Comparison of ENCODE assay signal across 21 mouse cellular contexts in the genomic region with DNA sequence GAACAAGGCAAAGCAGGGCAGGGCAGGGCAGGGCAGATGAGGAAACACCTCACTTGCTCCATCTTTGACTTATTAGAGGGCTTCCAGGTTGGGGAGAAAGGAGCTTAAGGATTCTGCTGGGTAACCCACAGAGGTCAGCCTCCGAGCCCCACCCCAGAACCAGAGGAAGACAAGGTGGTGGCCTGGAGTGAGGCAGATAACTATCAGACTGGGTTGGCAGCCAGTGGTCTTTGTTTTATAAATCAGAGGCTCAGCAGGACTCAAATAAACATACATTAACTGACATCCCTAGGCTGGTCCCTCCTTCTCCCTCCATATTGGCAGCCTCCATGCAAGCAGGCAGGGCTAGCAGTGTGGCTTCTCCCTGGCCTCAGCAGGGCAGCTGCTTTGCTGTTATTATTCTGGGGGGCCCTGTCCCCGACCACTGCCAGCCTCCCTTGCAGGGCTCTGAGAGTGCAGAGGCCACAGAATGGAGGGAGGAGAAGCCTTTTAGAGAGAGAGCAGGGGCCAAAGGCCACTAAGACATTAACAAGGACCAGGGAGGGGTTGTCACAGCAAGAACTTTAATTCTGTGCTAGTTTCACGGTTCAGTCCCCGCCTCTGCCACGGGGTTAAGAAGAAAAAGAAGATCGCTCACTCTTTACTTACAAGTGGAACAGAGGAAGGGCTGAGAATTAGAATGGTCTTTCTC. TPM values are rescaled to one million over a fixed set of nuclear protein-coding genes. Genes with fewer than 3 reads are reported as not detected.
A peak's percentile ranks its signal among the peaks of the same experiment; 100 is the strongest.
DNase-seq lines count a peak whose midpoint lies in the region; ATAC-seq lines count a peak whose summit lies in the region.
"Had no signal": no experiment of that assay in that cellular context is flagged by ENCODE, and none has a peak within 500 bp of the region (broad histone marks: within the 10 kb centered on the region; RNA-seq: fewer than 3 reads in every experiment).

No protein-coding gene starts in this region.

- no peak overlapping the region for H3K4me3 ChIP-seq in kidney, embryonic 16.5 days (ENCODE audit: low read length)
- H3K4me3 ChIP-seq in neural tube, embryonic 11.5 days (ENCODE audit: low read depth, low read length): no peak overlapping the region
- H3K4me3 ChIP-seq: embryonic facial prominence, embryonic 15.5 days; hindbrain, embryonic 15.5 days; intestine, embryonic 15.5 days; liver, embryonic 15.5 days; midbrain, embryonic 13.5 days; myocyte had no signal

- WGBS in kidney, embryonic 16.5 days: 22% methylated on average over 6 of the region's 6 CpGs
- 14% methylated on average over 6 of the region's 6 CpGs for WGBS in neural tube, embryonic 11.5 days

- 0 out of 2 replicates have a peak, but pooled peaks cover 2% of the 10 kb centered on the region for H3K9me3 ChIP-seq in kidney, embryonic 16.5 days (ENCODE audit: low read length)
- no peaks in the 10 kb centered on the region for H3K9me3 ChIP-seq in neural tube, embryonic 11.5 days (ENCODE audit: control insufficient read depth, low read length)
- H3K9me3 ChIP-seq: embryonic facial prominence, embryonic 15.5 days; G1E; hindbrain, embryonic 15.5 days; intestine, embryonic 15.5 days; liver, embryonic 15.5 days; midbrain, embryonic 13.5 days had no signal

- peaks cover 9% of the 10 kb centered on the region; the same call in 1 of the 2 replicates for H3K4me1 ChIP-seq in kidney, embryonic 16.5 days (ENCODE audit: insufficient read depth, low read length)
- no peaks in the 10 kb centered on the region for H3K4me1 ChIP-seq in neural tube, embryonic 11.5 days (ENCODE audit: control insufficient read depth, insufficient read depth, low read length)
- H3K4me1 ChIP-seq: embryonic facial prominence, embryonic 15.5 days; hindbrain, embryonic 15.5 days; liver, embryonic 15.5 days had no signal

- H3K9ac ChIP-seq in kidney, embryonic 16.5 days (replicated peaks; ENCODE audit: low read length): no peak overlapping the region
- H3K9ac ChIP-seq in neural tube, embryonic 11.5 days (ENCODE audit: low read length): no peak overlapping the region
- H3K9ac ChIP-seq: embryonic facial prominence, embryonic 15.5 days; hindbrain, embryonic 15.5 days; intestine, embryonic 15.5 days; liver, embryonic 15.5 days; midbrain, embryonic 13.5 days had no signal

- peak; percentile 41 for DNase-seq in heart, adult 11 months
- no peak for DNase-seq in heart, postnatal 4 days
- no peak for DNase-seq in kidney, postnatal 25 days
- peak; percentile 70 for DNase-seq in ZHBTc4 (ENCODE audit: low read depth, low spot score)
- DNase-seq in neural tube, embryonic 11.5 days (ENCODE audit: low spot score): peak; percentile 21
- no peak for DNase-seq in urinary bladder, adult 2 months (ENCODE audit: low spot score)
- DNase-seq: cerebellum, adult 8-10 months; heart, postnatal 10 days; right cerebral cortex, postnatal 4 days had no signal

- H3K36me3 ChIP-seq in kidney, embryonic 16.5 days (ENCODE audit: insufficient read depth, low read length): no peaks in the 10 kb centered on the region
- no peaks in the 10 kb centered on the region for H3K36me3 ChIP-seq in neural tube, embryonic 11.5 days (ENCODE audit: control insufficient read depth, insufficient read depth, low read length)
- H3K36me3 ChIP-seq: embryonic facial prominence, embryonic 15.5 days; G1E; hindbrain, embryonic 15.5 days; intestine, embryonic 15.5 days; liver, embryonic 15.5 days; midbrain, embryonic 13.5 days had no signal

- H3K27ac ChIP-seq in kidney, embryonic 16.5 days (ENCODE audit: low read length): no peak overlapping the region
- H3K27ac ChIP-seq in neural tube, embryonic 11.5 days (ENCODE audit: low read depth, low read length): no peak overlapping the region
- H3K27ac ChIP-seq: embryonic facial prominence, embryonic 15.5 days; hindbrain, embryonic 15.5 days; intestine, embryonic 15.5 days; liver, embryonic 15.5 days; macrophage; midbrain, embryonic 13.5 days had no signal

- H3K4me2 ChIP-seq in kidney, embryonic 16.5 days (replicated peaks; ENCODE audit: low read depth, low read length): no peak overlapping the region
- H3K4me2 ChIP-seq in neural tube, embryonic 11.5 days (ENCODE audit: low read depth): no peak overlapping the region
- H3K4me2 ChIP-seq: embryonic facial prominence, embryonic 15.5 days; heart, embryonic 11.5 days; hindbrain, embryonic 15.5 days; intestine, embryonic 15.5 days; liver, embryonic 15.5 days; midbrain, embryonic 13.5 days had no signal

- peak; percentile 46; the same call in 1 of the 2 replicates for ATAC-seq in kidney, embryonic 16.5 days (ENCODE audit: low FRiP score, low TSS enrichment)
- ATAC-seq in neural tube, embryonic 11.5 days (ENCODE audit: insufficient read depth, low FRiP score, low TSS enrichment): no peak
- ATAC-seq: CD4-positive, CD25-positive, alpha-beta regulatory T cell, adult 4 months; intestine, embryonic 15.5 days; midbrain, embryonic 13.5 days had no signal

- no peaks in the 10 kb centered on the region for H3K27me3 ChIP-seq in kidney, embryonic 16.5 days (ENCODE audit: insufficient read depth, low read length)
- H3K27me3 ChIP-seq in neural tube, embryonic 11.5 days (ENCODE audit: control insufficient read depth, insufficient read depth, low read length): no peaks in the 10 kb centered on the region
- H3K27me3 ChIP-seq: embryonic facial prominence, embryonic 15.5 days; hindbrain, embryonic 15.5 days; intestine, embryonic 15.5 days; liver, embryonic 15.5 days had no signal

RNA-seq across cellular contexts. Expression of gene Fstl4, which starts 16.5 kb away (rescaled TPM):
- total RNA-seq in heart, postnatal 4 days (2021): 10 to 100 TPM; 16.6 to 17.4 TPM
- 1.0 and 1.2 TPM in 2 replicates for polyA plus RNA-seq in kidney, embryonic 16.5 days (2015; fragmentation: Nextera tagmentation; extraction: Ambion mirVana)
- 3.5 and 3.7 TPM in 2 replicates for polyA plus RNA-seq in neural tube, embryonic 11.5 days (2014; fragmentation: Nextera tagmentation; extraction: Ambion mirVana)
- polyA plus RNA-seq in urinary bladder, adult 2 months (2012; rRNA removed): 0.50 and 0.91 TPM in 2 replicates
- total RNA-seq: gastrocnemius, adult 18-20 months had no signal
- polyA plus RNA-seq: CD4-positive, CD25-positive, alpha-beta regulatory T cell, adult 4 months; G1E; macrophage; myocyte had no signal

Comparison
In these comparisons a context has a peak if more than half of its experiments do, and no peak if none do; other contexts are left out.
1. DNase-seq: peak in heart, adult 11 months (single experiment), ZHBTc4 (single experiment) and neural tube, embryonic 11.5 days (single experiment); none in heart, postnatal 4 days (single experiment), kidney, postnatal 25 days (0 of 2) and urinary bladder, adult 2 months (single experiment).